Mouse (Mus musculus) E14TG2a.4 (cell line): ENCODE results near the gene Arih1.

Experiments
- CTCF ChIP-seq: conservative IDR thresholded peaks from 2 replicates; pipeline ENCODE4 v1.5.1; 2014; ENCODE audit warnings: low read length
- NANOG ChIP-seq: IDR thresholded peaks from 2 replicates; pipeline ENCODE4 v1.6.1; 2014; ENCODE audit warnings: borderline replicate concordance, low read length, mixed read lengths

GRCm38 (mm10) chr9:59346176-59346575, 140.2 kb downstream of the Arih1 start:
- TF ChIP-seq CTCF (no peak), NANOG (no peak)
